Mouse (Mus musculus): ENCODE results near the gene Parp9. TPM values are rescaled to one million over a fixed set of nuclear protein-coding genes. Genes with fewer than 3 reads are reported as not detected.
"Not testable (repeated sequence)": the region's sequence is repeated elsewhere in the genome, so short reads cannot be mapped to it uniquely, and the experiment has no call there.

Parp9 gene
- polyA plus RNA-seq, 1 experiment, result 1.4 TPM

DNA sequence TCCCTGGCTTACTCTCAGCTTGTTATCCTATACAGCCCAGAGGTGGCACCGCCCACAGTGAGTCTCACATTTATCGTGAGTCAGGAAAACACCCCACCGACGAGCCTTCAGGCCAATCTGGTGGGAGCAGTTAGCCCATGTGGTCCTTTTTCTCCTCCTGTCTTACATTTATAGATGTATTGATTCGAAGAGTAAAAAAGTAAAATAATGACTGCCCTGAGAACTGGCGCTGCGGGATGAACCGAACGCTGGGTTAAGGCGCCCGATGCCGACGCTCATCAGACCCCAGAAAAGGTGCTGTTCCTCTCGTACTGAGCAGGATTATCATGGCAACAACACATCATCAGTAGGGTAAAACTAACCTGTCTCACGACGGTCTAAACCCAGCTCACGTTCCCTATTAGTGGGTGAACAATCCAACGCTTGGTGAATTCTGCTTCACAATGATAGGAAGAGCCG is 43.1 kb downstream of the Parp9 start:
- no peak for TF ChIP-seq POLR2A (IDR thresholded peaks at IDR 0.05; ENCODE audit: borderline replicate concordance, extremely low read depth, insufficient read depth, insufficient read length, poor library complexity, severe bottlenecking)
- TF ChIP-seq CTCF (IDR thresholded peaks at IDR 0.05; ENCODE audit: borderline replicate concordance, extremely low read depth, insufficient read depth, insufficient read length), result no peak

DNA sequence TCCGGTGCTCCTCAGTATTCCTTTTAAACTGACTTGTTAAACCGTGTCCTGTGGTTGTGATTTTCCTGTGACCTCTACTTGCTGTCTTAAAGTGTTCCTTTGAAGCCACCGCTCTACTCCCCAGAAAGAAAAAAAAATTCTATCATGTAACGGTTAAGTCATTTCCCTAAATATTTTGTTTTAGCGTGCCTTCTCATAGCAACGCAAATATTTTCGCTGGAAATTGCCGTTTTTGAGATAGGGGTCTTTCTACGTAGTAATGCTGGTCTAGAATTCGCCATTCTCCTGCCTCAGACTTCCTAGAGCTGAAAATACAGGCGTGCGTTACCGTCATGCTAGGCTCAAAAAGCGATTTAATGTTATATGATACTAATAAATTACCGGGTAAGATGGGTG is 44.2 kb downstream of the Parp9 start:
- TF ChIP-seq CTCF (IDR thresholded peaks at IDR 0.05; ENCODE audit: borderline replicate concordance, extremely low read depth, insufficient read depth, insufficient read length) (no peak), POLR2A (IDR thresholded peaks at IDR 0.05; ENCODE audit: borderline replicate concordance, extremely low read depth, insufficient read depth, insufficient read length, poor library complexity, severe bottlenecking) (no peak)
- no peak for DNase-seq (ENCODE audit: low read depth)

More for the DNA sequence above, 43.1 kb downstream of the Parp9 start:
- peak; percentile 98 for DNase-seq (ENCODE audit: low read depth)

DNA sequence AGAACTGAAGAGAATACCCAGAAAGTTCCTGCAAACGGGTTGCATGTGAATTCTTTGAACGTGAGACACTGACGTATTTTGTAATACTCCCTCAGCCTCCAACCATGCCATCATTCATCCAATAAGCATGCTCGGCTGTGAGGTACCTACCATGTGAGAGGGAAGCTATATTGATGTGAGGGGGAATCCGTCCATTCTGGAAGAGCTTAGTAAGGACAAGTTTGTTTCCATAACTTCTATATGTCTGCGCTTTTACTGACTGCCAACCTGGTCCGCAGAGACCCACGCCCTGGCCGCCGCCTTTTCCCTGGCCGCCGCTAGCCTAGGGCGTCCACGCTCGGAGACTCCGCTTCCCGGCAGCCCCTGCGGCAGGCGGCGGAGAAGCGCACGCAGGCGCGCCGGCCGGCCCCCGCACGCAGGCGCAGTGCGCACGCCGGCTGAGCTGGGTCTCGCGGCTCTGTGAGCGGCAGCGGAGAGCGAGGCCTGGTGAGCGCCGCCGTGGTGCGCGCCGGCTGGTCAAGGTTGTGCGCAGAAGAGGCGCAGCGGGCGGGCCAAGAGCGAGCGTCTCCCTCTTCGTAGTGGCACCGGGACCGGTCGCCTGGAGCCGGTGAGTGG is 44.7 kb downstream of the Parp9 start:
- peak; percentile 97 for DNase-seq (ENCODE audit: low read depth)
- TF ChIP-seq CTCF (IDR thresholded peaks at IDR 0.05; ENCODE audit: borderline replicate concordance, extremely low read depth, insufficient read depth, insufficient read length) (no peak), POLR2A (IDR thresholded peaks at IDR 0.05; ENCODE audit: borderline replicate concordance, extremely low read depth, insufficient read depth, insufficient read length, poor library complexity, severe bottlenecking) (peak; percentile 98)

DNA sequence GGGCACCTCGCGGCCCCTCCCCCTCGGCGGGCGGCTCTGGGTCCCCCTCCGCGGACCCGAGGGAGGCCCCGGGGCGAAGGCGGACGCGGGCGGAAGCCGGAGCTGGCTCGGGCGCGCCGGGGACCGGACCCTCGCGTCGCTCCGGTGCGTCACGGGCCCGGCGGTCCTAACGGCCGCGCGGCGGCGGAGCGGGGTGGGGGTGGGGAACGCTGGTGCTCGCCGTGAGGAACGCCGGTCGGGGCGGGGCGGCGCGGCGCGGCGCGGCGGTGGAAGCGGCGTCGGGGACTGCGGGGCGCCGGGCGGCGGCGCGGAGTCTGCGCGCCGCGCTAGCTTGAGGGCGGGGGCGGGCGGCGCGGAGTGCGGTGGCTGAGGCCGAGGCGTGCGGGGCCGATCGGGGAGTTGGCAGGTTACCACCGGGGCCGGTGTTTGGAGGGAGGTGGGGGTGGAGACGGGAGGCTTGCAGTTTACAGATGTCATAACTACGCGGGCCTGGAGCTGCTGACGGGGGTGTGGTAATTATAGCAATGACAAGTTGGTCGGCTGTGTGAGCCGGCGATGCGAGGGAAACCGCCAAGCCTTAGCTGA is 45.3 kb downstream of the Parp9 start:
- peak; percentile 76 for DNase-seq (ENCODE audit: low read depth)
- no peak for TF ChIP-seq CTCF (IDR thresholded peaks at IDR 0.05; ENCODE audit: borderline replicate concordance, extremely low read depth, insufficient read depth, insufficient read length)
- no peak for TF ChIP-seq POLR2A (IDR thresholded peaks at IDR 0.05; ENCODE audit: borderline replicate concordance, extremely low read depth, insufficient read depth, insufficient read length, poor library complexity, severe bottlenecking)

DNA sequence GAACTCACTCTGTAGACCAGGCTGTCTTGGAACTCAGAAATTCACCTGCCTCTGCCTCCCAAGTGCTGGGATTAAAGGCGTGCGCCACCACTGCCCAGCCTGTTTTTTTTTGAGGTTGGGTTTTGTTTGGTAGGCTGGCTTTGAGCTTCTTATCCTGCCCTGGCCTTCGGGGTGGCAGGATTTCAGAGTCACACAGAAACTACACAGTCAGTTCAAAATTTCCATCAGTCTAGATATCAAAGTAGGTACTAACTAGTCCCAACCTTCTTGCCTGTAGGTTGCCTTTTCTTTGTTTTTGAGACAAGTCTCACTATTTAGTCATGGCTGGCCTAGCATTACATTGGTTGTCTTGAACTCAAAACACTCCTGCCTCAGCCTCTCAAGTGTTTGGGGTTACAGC is 46.2 kb downstream of the Parp9 start:
- no peak for TF ChIP-seq POLR2A (IDR thresholded peaks at IDR 0.05; ENCODE audit: borderline replicate concordance, extremely low read depth, insufficient read depth, insufficient read length, poor library complexity, severe bottlenecking)
- no peak for TF ChIP-seq CTCF (IDR thresholded peaks at IDR 0.05; ENCODE audit: borderline replicate concordance, extremely low read depth, insufficient read depth, insufficient read length)
- peak; percentile 0 for DNase-seq (ENCODE audit: low read depth)

DNA sequence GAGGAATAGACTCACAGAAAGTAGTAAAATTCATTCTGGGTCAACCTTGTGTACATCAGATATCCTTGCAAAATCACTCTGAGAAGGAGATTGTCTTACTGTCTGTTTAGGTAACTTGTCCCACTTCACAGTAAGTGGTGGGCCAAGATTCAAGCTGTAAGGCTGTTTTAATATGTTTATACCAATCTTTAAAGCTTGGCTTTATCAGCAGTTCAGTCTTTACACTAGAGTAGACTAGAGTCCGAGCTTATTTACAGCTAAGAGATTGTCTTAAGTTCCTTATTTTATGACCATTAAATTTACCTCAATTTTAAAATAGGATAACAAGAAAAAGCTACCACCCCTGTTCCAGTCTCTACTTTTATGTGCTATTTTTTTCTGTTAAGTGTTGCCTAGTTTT is 49.7 kb downstream of the Parp9 start:
- no peak for TF ChIP-seq CTCF (IDR thresholded peaks at IDR 0.05; ENCODE audit: borderline replicate concordance, extremely low read depth, insufficient read depth, insufficient read length)
- DNase-seq (ENCODE audit: low read depth), result no peak

DNA sequence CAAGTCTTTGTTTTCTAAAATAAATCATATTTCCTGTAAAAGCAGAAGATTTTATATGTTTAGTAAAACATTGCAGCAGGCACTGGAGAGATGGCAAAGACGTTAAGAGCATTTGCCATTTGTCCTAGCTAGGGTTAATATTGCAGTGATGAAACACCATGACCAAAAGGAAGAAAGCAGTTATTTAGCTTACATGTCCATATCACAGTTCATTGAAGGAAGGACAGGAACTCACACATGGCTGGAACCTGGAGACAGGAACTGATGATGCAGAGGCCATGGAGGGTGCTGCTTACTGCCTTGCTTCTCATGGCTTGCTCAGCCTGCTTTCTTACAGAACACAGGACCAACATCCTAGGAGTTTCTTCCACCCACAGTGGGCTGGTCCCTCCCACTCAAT is 54.1 kb downstream of the Parp9 start:
- no peak for TF ChIP-seq POLR2A (IDR thresholded peaks at IDR 0.05; ENCODE audit: borderline replicate concordance, extremely low read depth, insufficient read depth, insufficient read length, poor library complexity, severe bottlenecking)
- no peak for TF ChIP-seq CTCF (IDR thresholded peaks at IDR 0.05; ENCODE audit: borderline replicate concordance, extremely low read depth, insufficient read depth, insufficient read length)
- DNase-seq (ENCODE audit: low read depth), result no peak

DNA sequence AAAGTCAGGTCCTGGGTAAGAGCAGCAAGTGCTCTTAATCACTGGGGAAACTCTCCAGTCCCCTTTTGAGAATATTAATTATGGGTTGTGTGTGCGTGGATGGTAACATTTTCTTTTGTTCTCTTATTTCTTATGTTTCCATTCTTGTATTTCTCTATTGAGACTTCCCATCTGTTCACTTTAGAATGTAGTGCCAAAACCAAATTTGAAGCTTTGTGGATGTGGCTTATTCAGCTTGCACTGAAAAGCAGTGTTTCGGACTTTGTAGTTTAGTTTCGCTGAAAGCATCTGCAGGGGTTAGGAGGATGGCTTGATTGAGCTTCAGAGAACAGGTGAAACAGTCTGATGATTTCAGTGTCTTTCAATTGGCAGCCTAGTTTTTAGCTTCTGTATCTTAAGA is 55.0 kb downstream of the Parp9 start:
- DNase-seq (ENCODE audit: low read depth), result peak; percentile 8
- no peak for TF ChIP-seq CTCF (IDR thresholded peaks at IDR 0.05; ENCODE audit: borderline replicate concordance, extremely low read depth, insufficient read depth, insufficient read length)
- TF ChIP-seq POLR2A (IDR thresholded peaks at IDR 0.05; ENCODE audit: borderline replicate concordance, extremely low read depth, insufficient read depth, insufficient read length, poor library complexity, severe bottlenecking), result no peak

DNA sequence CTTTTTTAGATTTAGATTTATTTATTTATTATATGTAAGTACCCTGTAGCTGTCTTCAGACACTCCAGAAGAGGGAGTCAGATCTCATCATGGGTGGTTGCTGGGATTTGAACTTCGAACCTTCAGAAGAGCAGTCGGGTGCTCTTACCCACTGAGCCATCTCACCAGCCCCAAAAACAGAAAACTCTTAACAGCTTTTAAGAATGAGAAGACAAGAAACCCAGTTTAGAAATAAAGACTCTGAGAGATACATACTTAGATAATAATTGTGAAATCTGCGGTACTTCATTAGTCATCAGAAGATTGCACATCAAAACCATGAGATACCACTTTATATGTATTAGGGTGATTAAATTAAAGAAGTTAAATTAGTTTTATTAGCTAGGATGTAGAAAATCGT is 60.6 kb downstream of the Parp9 start:
- DNase-seq (ENCODE audit: low read depth), result not testable (repeated sequence)

DNA sequence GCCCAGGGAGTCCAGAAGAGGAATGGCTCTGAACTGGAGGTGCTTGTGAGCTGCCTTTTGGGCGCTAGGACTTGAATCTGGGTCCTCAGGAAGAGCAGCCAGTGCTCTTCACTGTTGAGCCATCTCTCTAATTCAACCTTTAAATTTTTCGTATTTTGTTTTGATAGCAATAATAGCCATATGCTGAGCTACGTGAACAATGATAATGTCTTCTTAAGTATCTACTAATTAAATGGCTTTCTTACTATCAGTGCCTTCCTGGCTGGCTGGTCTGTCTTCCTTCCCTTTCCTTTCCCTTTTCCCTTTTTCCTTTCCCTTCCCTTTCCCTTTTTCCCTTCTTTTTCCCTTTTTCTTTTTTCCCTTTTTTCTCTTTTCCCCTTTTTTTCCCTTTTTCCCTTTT is 70.1 kb downstream of the Parp9 start:
- no peak for DNase-seq (ENCODE audit: low read depth)
- no peak for TF ChIP-seq CTCF (IDR thresholded peaks at IDR 0.05; ENCODE audit: borderline replicate concordance, extremely low read depth, insufficient read depth, insufficient read length)
- no peak for TF ChIP-seq POLR2A (IDR thresholded peaks at IDR 0.05; ENCODE audit: borderline replicate concordance, extremely low read depth, insufficient read depth, insufficient read length, poor library complexity, severe bottlenecking)

DNA sequence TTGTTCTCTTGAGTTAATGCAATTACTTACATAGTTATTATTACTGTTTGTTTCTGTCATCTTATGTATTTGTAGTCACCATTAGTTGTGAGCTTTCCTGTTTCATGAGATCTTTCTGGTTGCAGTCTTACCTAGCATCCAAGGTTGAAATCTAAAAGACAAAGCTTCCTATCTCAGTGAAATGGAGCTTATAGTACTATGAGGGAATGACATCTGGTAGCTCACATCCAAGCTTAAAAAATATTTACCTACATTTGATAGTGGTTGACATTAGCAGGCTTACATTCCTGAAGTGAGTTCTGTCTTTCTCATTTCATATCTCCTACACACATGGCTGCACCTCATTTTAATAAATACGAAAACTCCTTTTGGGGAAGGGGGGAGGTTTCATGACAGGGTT is 78.1 kb downstream of the Parp9 start:
- TF ChIP-seq POLR2A (IDR thresholded peaks at IDR 0.05; ENCODE audit: borderline replicate concordance, extremely low read depth, insufficient read depth, insufficient read length, poor library complexity, severe bottlenecking) (no peak), CTCF (IDR thresholded peaks at IDR 0.05; ENCODE audit: borderline replicate concordance, extremely low read depth, insufficient read depth, insufficient read length) (no peak)
- DNase-seq (ENCODE audit: low read depth), result no peak

Other genes starting within 250 kb of the Parp9 start
- gene Dirc2, start 169.1 kb upstream of the Parp9 start, polyA plus RNA-seq (2012; rRNA removed), result 55.4 and 58.2 TPM in 2 replicates
- 14.5 and 16.9 TPM in 2 replicates for gene Hspbap1, start 168.1 kb upstream of the Parp9 start, polyA plus RNA-seq (2012; rRNA removed)
- gene Parp14, start 66.9 kb upstream of the Parp9 start, polyA plus RNA-seq (2012; rRNA removed), result 0.26 and 0.38 TPM in 2 replicates
- 0.92 and 1.3 TPM in 2 replicates for gene Dtx3l, start 681 bp downstream of the Parp9 start, polyA plus RNA-seq (2012; rRNA removed)
- gene Kpna1, start 40.3 kb downstream of the Parp9 start, polyA plus RNA-seq (2012; rRNA removed), result 31.6 and 45.6 TPM in 2 replicates
- gene Wdr5b, start 102.7 kb downstream of the Parp9 start, polyA plus RNA-seq (2012; rRNA removed), result 7.3 TPM in 2 replicates
- 80.0 and 84.3 TPM in 2 replicates for gene Fam162a, start 133.1 kb downstream of the Parp9 start, polyA plus RNA-seq (2012; rRNA removed)
- gene Ccdc58, start 133.2 kb downstream of the Parp9 start, polyA plus RNA-seq (2012; rRNA removed), result 21.5 and 27.8 TPM in 2 replicates
- 0.03 TPM in 1 of 2 replicates, not detected in the other for gene Csta1, start 192.8 kb downstream of the Parp9 start, polyA plus RNA-seq (2012; rRNA removed)
- 0.92 and 1.1 TPM in 2 replicates for gene Stfa2l1, start 218.3 kb downstream of the Parp9 start, polyA plus RNA-seq (2012; rRNA removed)
- 0.72 and 1.1 TPM in 2 replicates for gene Gm5483, start 245.7 kb downstream of the Parp9 start, polyA plus RNA-seq (2012; rRNA removed)

Data from brain, embryonic 14.5 days (tissue).